Mouse (Mus musculus) heart, adult 2 months (tissue): Measurements from ENCODE around the gene Egfl8.

Experiments
- CTCF ChIP-seq: fragments of 200-600 bp; IDR thresholded peaks from 2 replicates; pipeline ENCODE4 v1.8.1; 2022; ENCODE audit warnings: antibody characterized with exemption, mild to moderate bottlenecking, moderate library complexity
- EP300 ChIP-seq: fragments of 200-500 bp; IDR thresholded peaks from 2 replicates; pipeline ENCODE4 v1.6.1; 2011; ENCODE audit warnings: low read depth, low read length, control low read depth; ENCODE audit not compliant: insufficient read depth
- POLR2A ChIP-seq: fragments of 200-500 bp; IDR thresholded peaks from 2 replicates; pipeline ENCODE4 v1.6.1; 2011; ENCODE audit warnings: mild to moderate bottlenecking, low read depth, low read length, control low read depth; ENCODE audit not compliant: insufficient read depth

DNA sequence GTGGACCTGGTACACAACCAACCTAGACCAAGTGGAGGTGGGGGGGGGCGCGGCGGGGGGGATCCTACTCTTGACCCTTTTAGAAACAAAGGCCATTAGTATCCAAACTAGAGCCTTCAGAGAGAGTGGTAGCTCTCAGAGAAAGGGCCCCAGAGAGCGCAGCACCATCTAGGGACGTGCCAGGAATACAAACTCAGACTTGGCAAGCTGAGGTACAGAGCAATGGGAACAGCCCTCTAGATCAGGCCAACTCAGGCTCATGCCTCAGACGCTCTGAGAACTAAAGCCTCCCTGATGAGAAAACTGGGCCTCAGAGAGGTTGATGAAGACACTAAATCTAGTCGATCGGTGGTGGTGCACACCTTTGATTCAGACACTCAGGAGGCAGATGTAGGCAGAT lies 30.6 kb downstream of the Egfl8 start:
- TF ChIP-seq CTCF (no peak), EP300 (no peak), POLR2A (no peak)
